In genomic region chr5:33232791-33233190, GRCm38 (mm10) we compare ENCODE assay signal across 26 mouse cellular contexts. TPM values are rescaled to one million over a fixed set of nuclear protein-coding genes. Genes with fewer than 3 reads are reported as not detected.
"Had no signal": no experiment of that assay in that cellular context is flagged by ENCODE, and none has a peak within 500 bp of the region (broad histone marks: within the 10 kb centered on the region; RNA-seq: fewer than 3 reads in every experiment).

No protein-coding gene starts in this region.

- H3K4me2 ChIP-seq: heart, embryonic 11.5 days; heart, embryonic 15.5 days; hindbrain, embryonic 13.5 days; hindbrain, embryonic 15.5 days; kidney, embryonic 15.5 days; limb, embryonic 13.5 days; limb, embryonic 15.5 days; liver, embryonic 12.5 days had no signal

- H3K27ac ChIP-seq: heart, embryonic 15.5 days; hindbrain, embryonic 13.5 days; hindbrain, embryonic 15.5 days; hindbrain, postnatal 0 days; kidney, embryonic 15.5 days; kidney, postnatal 0 days; limb, embryonic 13.5 days; limb, embryonic 15.5 days; liver, embryonic 12.5 days; liver, embryonic 14.5 days had no signal

- H3K27me3 ChIP-seq: heart, embryonic 15.5 days; hindbrain, embryonic 13.5 days; hindbrain, embryonic 15.5 days; kidney, embryonic 15.5 days; limb, embryonic 13.5 days; limb, embryonic 15.5 days had no signal

- H3K9ac ChIP-seq: heart, embryonic 15.5 days; hindbrain, embryonic 13.5 days; hindbrain, embryonic 15.5 days; kidney, embryonic 15.5 days; limb, embryonic 13.5 days; limb, embryonic 15.5 days; liver, embryonic 12.5 days; liver, embryonic 14.5 days had no signal

- H3K4me3 ChIP-seq: heart, embryonic 15.5 days; hindbrain, embryonic 13.5 days; hindbrain, embryonic 15.5 days; kidney, embryonic 15.5 days; limb, embryonic 13.5 days; limb, embryonic 15.5 days; liver, embryonic 12.5 days had no signal

- H3K36me3 ChIP-seq: heart, embryonic 15.5 days; hindbrain, embryonic 13.5 days; hindbrain, embryonic 15.5 days; kidney, embryonic 15.5 days; limb, embryonic 13.5 days; limb, embryonic 15.5 days; liver, embryonic 12.5 days had no signal

- DNase-seq: gastrocnemius, postnatal 14 days; gastrocnemius, postnatal 36 days; heart, adult 11 months; heart, postnatal 14 days; heart, postnatal 36 days; kidney, adult 11 months; kidney, adult 2 months; kidney, adult 9 months; kidney, postnatal 14 days; kidney, postnatal 36 days; layer of hippocampus, adult 9-11 months; layer of hippocampus, postnatal 36 days; left cerebral cortex, postnatal 4 days had no signal

- H3K9me3 ChIP-seq: heart, embryonic 15.5 days; hindbrain, embryonic 13.5 days; hindbrain, embryonic 15.5 days; kidney, embryonic 15.5 days; limb, embryonic 13.5 days; limb, embryonic 15.5 days; liver, embryonic 12.5 days had no signal

- ATAC-seq: hindbrain, postnatal 0 days; intestine, embryonic 16.5 days; liver, embryonic 12.5 days had no signal

RNA-seq across cellular contexts. Expression of gene Spon2, which starts 14.5 kb away (rescaled TPM):
- total RNA-seq: layer of hippocampus, adult 8-10 months had no signal
